Mouse (Mus musculus): ENCODE measurements around the gene Cplx3. TPM values are rescaled to one million over a fixed set of nuclear protein-coding genes. Genes with fewer than 3 reads are reported as not detected.

The Cplx3 gene
- polyA plus RNA-seq, 1 experiment from 2014 or later = not detected

DNA sequence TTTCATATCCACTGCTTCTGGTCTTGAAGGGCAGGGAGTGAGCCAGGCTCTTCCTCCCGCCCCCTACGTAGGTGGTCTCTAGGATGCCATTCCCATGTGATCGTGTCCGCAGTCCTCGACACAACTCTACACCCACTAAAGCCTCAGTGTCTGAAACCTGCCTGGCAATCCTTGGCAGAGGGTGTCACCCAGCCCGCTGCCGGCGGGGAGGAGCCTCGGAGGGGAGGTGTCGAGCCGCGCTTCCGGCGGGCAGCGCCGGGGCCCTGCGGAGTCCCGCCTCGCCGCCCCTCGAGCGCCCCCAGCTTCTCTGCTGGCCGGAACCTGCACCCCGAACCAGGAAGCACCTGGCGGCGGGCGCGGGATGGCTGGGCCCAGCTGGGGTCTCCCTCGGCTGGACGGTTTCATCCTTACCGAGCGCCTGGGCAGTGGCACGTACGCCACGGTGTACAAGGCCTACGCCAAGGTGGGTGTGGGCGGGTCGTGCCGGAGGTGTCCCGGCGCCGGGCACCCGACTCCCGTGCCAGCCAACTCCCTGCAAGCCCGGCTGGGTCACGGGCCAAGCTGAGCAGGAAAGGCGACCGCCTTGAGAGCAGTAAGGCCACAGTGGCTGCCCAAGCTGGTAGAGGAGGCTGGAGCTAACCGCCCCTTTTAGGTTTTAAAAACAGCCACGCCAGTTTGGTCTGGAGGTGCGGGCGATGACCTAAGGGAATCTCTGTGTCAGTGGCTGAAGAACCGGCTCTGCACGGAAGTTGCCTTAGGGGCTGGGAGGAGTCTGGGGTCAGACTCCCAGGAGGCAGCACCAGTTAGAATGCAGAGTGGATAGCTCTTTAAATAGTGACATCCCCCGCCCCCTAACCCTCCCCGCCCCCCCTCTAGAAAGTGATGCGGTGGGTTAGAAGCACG is 16.6 kb downstream of the Cplx3 start, which contains the start of gene Ulk3:
Gene Ulk3 (plus strand): TSS at position 229 of the 903 bp plus-strand sequence.
- peak within 1 kb of the TSS; percentile 69 for H3K4me3 ChIP-seq (ENCODE audit: low read depth, low read length)
- no peaks in the 10 kb centered on the region for H3K9me3 ChIP-seq (ENCODE audit: control insufficient read depth, low read length)
- H3K4me1 ChIP-seq (ENCODE audit: control insufficient read depth, insufficient read depth, low read length) = no peaks in the 10 kb centered on the region
- under 1% methylated on average over 57 of the region's 58 CpGs for WGBS
- peak within 1 kb of the TSS; percentile 66 for H3K9ac ChIP-seq (ENCODE audit: low read length)
- peaks cover 4% of the 10 kb centered on the region; the same call in 1 of the 2 replicates for H3K36me3 ChIP-seq (ENCODE audit: control insufficient read depth, insufficient read depth, low read length)
- peak; percentile 81 for DNase-seq (ENCODE audit: low spot score)
- H3K4me2 ChIP-seq (ENCODE audit: low read depth, severe bottlenecking) = peak within 1 kb of the TSS; percentile 89
- peak; percentile 64 for ATAC-seq (ENCODE audit: insufficient number of reproducible peaks, low FRiP score, low TSS enrichment, low read depth)
- no peak within 1 kb of the TSS for H3K27ac ChIP-seq (replicated peaks; ENCODE audit: low read depth, low read length)
- H3K27me3 ChIP-seq (ENCODE audit: control insufficient read depth, insufficient read depth, low read length) = no peaks in the 10 kb centered on the region

GRCm38 (mm10) chr9:57584991-57585390 is 21.1 kb downstream of the Cplx3 start:
- H3K4me2 ChIP-seq (ENCODE audit: low read depth, severe bottlenecking) = no peak overlapping the region
- H3K4me1 ChIP-seq (ENCODE audit: control insufficient read depth, insufficient read depth, low read length) = no peaks in the 10 kb centered on the region
- H3K4me3 ChIP-seq (ENCODE audit: low read depth, low read length) = no peak overlapping the region
- peaks cover 3% of the 10 kb centered on the region; the same call in 1 of the 2 replicates for H3K36me3 ChIP-seq (ENCODE audit: control insufficient read depth, insufficient read depth, low read length)
- H3K27ac ChIP-seq (replicated peaks; ENCODE audit: low read depth, low read length) = no peak overlapping the region
- DNase-seq (ENCODE audit: low spot score) (no peak), ATAC-seq (ENCODE audit: insufficient number of reproducible peaks, low FRiP score, low TSS enrichment, low read depth) (no peak)
- 88% methylated on average over 3 of the region's 3 CpGs for WGBS
- H3K9me3 ChIP-seq (ENCODE audit: control insufficient read depth, low read length) = no peaks in the 10 kb centered on the region
- H3K27me3 ChIP-seq (ENCODE audit: control insufficient read depth, insufficient read depth, low read length) = no peaks in the 10 kb centered on the region
- no peak overlapping the region for H3K9ac ChIP-seq (ENCODE audit: low read length)

GRCm38 (mm10) chr9:57577144-57577849 is 28.8 kb downstream of the Cplx3 start:
- DNase-seq (ENCODE audit: low spot score) (no peak), ATAC-seq (ENCODE audit: insufficient number of reproducible peaks, low FRiP score, low TSS enrichment, low read depth) (no peak)
- WGBS = 75% methylated on average over 6 of the region's 6 CpGs
- H3K27ac ChIP-seq (replicated peaks; ENCODE audit: low read depth, low read length) = no peak overlapping the region
- no peaks in the 10 kb centered on the region for H3K27me3 ChIP-seq (ENCODE audit: control insufficient read depth, insufficient read depth, low read length)
- H3K36me3 ChIP-seq (ENCODE audit: control insufficient read depth, insufficient read depth, low read length) = peaks cover 2% of the 10 kb centered on the region; the same call in 1 of the 2 replicates
- H3K4me2 ChIP-seq (ENCODE audit: low read depth, severe bottlenecking) = no peak overlapping the region
- H3K9ac ChIP-seq (ENCODE audit: low read length) = no peak overlapping the region
- H3K4me3 ChIP-seq (ENCODE audit: low read depth, low read length) = no peak overlapping the region
- no peaks in the 10 kb centered on the region for H3K9me3 ChIP-seq (ENCODE audit: control insufficient read depth, low read length)
- H3K4me1 ChIP-seq (ENCODE audit: control insufficient read depth, insufficient read depth, low read length) = no peaks in the 10 kb centered on the region

DNA sequence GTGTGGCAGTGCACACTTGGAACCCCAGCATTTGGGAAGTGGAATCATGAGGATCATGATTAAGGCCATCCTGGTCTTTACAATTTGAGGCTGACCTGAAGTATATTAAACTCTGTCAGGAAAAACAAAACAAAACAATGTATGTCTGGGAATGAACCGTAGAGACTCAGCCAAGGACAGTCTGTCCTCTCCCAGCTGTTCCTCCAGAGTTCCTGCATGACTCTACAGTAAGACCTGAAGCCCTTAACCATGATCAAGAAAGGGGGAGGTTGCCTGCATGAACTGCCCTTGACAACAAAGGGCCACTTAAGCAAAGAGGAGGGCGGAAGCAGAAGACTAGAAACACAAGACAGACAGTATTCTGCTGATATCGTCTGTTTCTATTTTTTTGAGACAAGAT is 30.5 kb downstream of the Cplx3 start:
- Histone ChIP-seq H3K36me3 (ENCODE audit: control insufficient read depth, insufficient read depth, low read length) (peaks cover 2% of the 10 kb centered on the region; the same call in 1 of the 2 replicates), H3K27me3 (ENCODE audit: control insufficient read depth, insufficient read depth, low read length) (no peaks in the 10 kb centered on the region), H3K4me1 (ENCODE audit: control insufficient read depth, insufficient read depth, low read length) (no peaks in the 10 kb centered on the region), H3K4me3 (ENCODE audit: low read depth, low read length) (no peak overlapping the region), H3K27ac (replicated peaks; ENCODE audit: low read depth, low read length) (no peak overlapping the region), H3K4me2 (ENCODE audit: low read depth, severe bottlenecking) (no peak overlapping the region), H3K9me3 (ENCODE audit: control insufficient read depth, low read length) (no peaks in the 10 kb centered on the region), H3K9ac (ENCODE audit: low read length) (no peak overlapping the region)
- DNase-seq (ENCODE audit: low spot score) (no peak), ATAC-seq (ENCODE audit: insufficient number of reproducible peaks, low FRiP score, low TSS enrichment, low read depth) (no peak)
- WGBS = 92% methylated on average over 3 of the region's 3 CpGs

- H3K9me3 ChIP-seq (ENCODE audit: control insufficient read depth, low read length) = no peaks in the 10 kb centered on the region
- no peak overlapping the region for H3K4me2 ChIP-seq (ENCODE audit: low read depth, severe bottlenecking)
- H3K9ac ChIP-seq (ENCODE audit: low read length) = no peak overlapping the region
- peaks cover 2% of the 10 kb centered on the region; the same call in 1 of the 2 replicates for H3K36me3 ChIP-seq (ENCODE audit: control insufficient read depth, insufficient read depth, low read length)
- no peak overlapping the region for H3K4me3 ChIP-seq (ENCODE audit: low read depth, low read length)
- DNase-seq (ENCODE audit: low spot score) (no peak), ATAC-seq (ENCODE audit: insufficient number of reproducible peaks, low FRiP score, low TSS enrichment, low read depth) (no peak)
- H3K27me3 ChIP-seq (ENCODE audit: control insufficient read depth, insufficient read depth, low read length) = no peaks in the 10 kb centered on the region
- no peaks in the 10 kb centered on the region for H3K4me1 ChIP-seq (ENCODE audit: control insufficient read depth, insufficient read depth, low read length)
- H3K27ac ChIP-seq (replicated peaks; ENCODE audit: low read depth, low read length) = no peak overlapping the region
Observed at GRCm38 (mm10) chr9:57574397-57574796, 31.7 kb downstream of the Cplx3 start.

GRCm38 (mm10) chr9:57568500-57568899 is 37.6 kb downstream of the Cplx3 start:
- 95% methylated on average over 6 of the region's 6 CpGs for WGBS
- ATAC-seq (ENCODE audit: insufficient number of reproducible peaks, low FRiP score, low TSS enrichment, low read depth) = no peak

DNA sequence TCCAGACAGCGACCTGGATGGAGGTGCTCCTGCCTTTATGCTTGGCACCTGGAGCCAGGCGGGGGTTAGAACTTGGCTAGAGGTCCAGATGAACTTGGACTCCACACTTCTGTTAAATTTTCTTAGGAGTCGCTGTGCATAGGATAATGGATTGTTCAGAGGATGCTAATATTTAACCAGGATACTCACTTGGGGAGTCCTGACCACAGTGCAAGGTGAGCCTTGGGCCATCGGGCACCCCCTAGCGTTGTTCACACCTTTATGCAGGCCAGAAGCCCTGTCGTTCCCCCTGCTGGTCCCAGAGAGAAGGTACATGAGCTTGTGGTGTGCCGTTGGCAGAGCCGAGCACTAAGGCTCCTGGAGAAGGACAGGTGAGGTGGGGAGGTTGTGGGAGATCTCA is 39.2 kb downstream of the Cplx3 start:
- H3K27ac ChIP-seq (replicated peaks; ENCODE audit: low read depth, low read length) = no peak overlapping the region
- ATAC-seq (ENCODE audit: insufficient number of reproducible peaks, low FRiP score, low TSS enrichment, low read depth) = no peak
- WGBS = 54% methylated on average over 8 of the region's 8 CpGs

More at GRCm38 (mm10) chr9:57568500-57568899, 37.6 kb downstream of the Cplx3 start:
- no peaks in the 10 kb centered on the region for H3K36me3 ChIP-seq (ENCODE audit: control insufficient read depth, insufficient read depth, low read length)
- H3K27me3 ChIP-seq (ENCODE audit: control insufficient read depth, insufficient read depth, low read length) = no peaks in the 10 kb centered on the region
- no peak overlapping the region for H3K27ac ChIP-seq (replicated peaks; ENCODE audit: low read depth, low read length)
- H3K4me1 ChIP-seq (ENCODE audit: control insufficient read depth, insufficient read depth, low read length) = no peaks in the 10 kb centered on the region
- no peaks in the 10 kb centered on the region for H3K9me3 ChIP-seq (ENCODE audit: control insufficient read depth, low read length)
- H3K9ac ChIP-seq (ENCODE audit: low read length) = no peak overlapping the region
- H3K4me2 ChIP-seq (ENCODE audit: low read depth, severe bottlenecking) = no peak overlapping the region
- no peak for DNase-seq (ENCODE audit: low spot score)
- no peak overlapping the region for H3K4me3 ChIP-seq (ENCODE audit: low read depth, low read length)

DNA sequence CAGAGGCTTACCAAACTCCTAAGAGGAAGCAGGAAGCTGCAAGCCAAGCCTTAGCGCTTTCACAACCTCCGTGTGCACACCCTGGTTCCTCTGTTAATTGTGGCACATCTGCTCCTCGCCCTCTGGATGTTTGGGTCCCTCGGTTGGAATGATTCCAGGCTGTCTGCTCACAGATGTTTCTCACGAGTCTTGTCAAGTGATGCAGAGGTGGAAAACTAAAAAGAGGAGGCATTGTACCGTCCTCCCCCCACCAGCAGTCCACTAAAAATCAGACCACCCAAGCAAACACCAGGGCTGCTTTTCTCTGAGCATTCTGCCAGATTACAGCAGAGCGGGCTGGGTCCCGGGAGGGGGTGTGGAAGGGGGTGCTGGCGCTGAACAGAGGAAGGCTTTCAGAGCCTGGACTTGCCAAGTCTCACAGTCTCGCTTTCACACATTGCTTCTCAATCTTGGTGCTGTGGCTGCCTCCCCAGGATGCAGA is 40.3 kb downstream of the Cplx3 start:
- H3K9me3 ChIP-seq (ENCODE audit: control insufficient read depth, low read length) = no peaks in the 10 kb centered on the region
- H3K4me1 ChIP-seq (ENCODE audit: control insufficient read depth, insufficient read depth, low read length) = peaks cover 7% of the 10 kb centered on the region
- DNase-seq (ENCODE audit: low spot score) = no peak
- no peak overlapping the region for H3K27ac ChIP-seq (replicated peaks; ENCODE audit: low read depth, low read length)
- H3K4me3 ChIP-seq (ENCODE audit: low read depth, low read length) = no peak overlapping the region
- ATAC-seq (ENCODE audit: insufficient number of reproducible peaks, low FRiP score, low TSS enrichment, low read depth) = no peak
- no peak overlapping the region for H3K4me2 ChIP-seq (ENCODE audit: low read depth, severe bottlenecking)
- 50% methylated on average over 10 of the region's 10 CpGs for WGBS
- H3K27me3 ChIP-seq (ENCODE audit: control insufficient read depth, insufficient read depth, low read length) = no peaks in the 10 kb centered on the region
- H3K9ac ChIP-seq (ENCODE audit: low read length) = no peak overlapping the region
- no peaks in the 10 kb centered on the region for H3K36me3 ChIP-seq (ENCODE audit: control insufficient read depth, insufficient read depth, low read length)

More for the DNA sequence above, 39.2 kb downstream of the Cplx3 start:
- no peak for DNase-seq (ENCODE audit: low spot score)
- Histone ChIP-seq H3K4me1 (ENCODE audit: control insufficient read depth, insufficient read depth, low read length) (peaks cover under 1% of the 10 kb centered on the region; the same call in 1 of the 2 replicates), H3K36me3 (ENCODE audit: control insufficient read depth, insufficient read depth, low read length) (no peaks in the 10 kb centered on the region), H3K27me3 (ENCODE audit: control insufficient read depth, insufficient read depth, low read length) (no peaks in the 10 kb centered on the region), H3K9me3 (ENCODE audit: control insufficient read depth, low read length) (no peaks in the 10 kb centered on the region), H3K9ac (ENCODE audit: low read length) (no peak overlapping the region), H3K4me3 (ENCODE audit: low read depth, low read length) (no peak overlapping the region), H3K4me2 (ENCODE audit: low read depth, severe bottlenecking) (no peak overlapping the region)
